Comparison of ENCODE assay signal across 8 mouse cellular contexts in genomic region chr4:109156481-109157261, GRCm38 (mm10). TPM values are rescaled to one million over a fixed set of nuclear protein-coding genes. Genes with fewer than 3 reads are reported as not detected.
DNase-seq lines count a peak whose midpoint lies in the region; ATAC-seq lines count a peak whose summit lies in the region.

No protein-coding gene starts in this region.

- 0 out of 2 replicates have a peak overlapping the region, but pooled peaks have one; percentile 11 for H3K4me3 ChIP-seq in stomach, embryonic 15.5 days (replicated peaks)

- no peaks in the 10 kb centered on the region for H3K27me3 ChIP-seq in stomach, embryonic 15.5 days (replicated peaks)

- H3K36me3 ChIP-seq in stomach, embryonic 15.5 days = no peaks in the 10 kb centered on the region

- ATAC-seq in stomach, embryonic 15.5 days (ENCODE audit: insufficient read depth, low FRiP score, low read depth) = no peak

- WGBS in stomach, embryonic 15.5 days = 26% methylated on average over 24 of the region's 24 CpGs

- peak overlapping the region; percentile 45 for H3K4me2 ChIP-seq in stomach, embryonic 15.5 days

- no peak overlapping the region for H3K27ac ChIP-seq in stomach, embryonic 15.5 days

- peak; percentile 44 for DNase-seq in retina, postnatal 1 day
- DNase-seq in retina, embryonic 14.5 days (ENCODE audit: low spot score) = no peak
- peak; percentile 54 for DNase-seq in fibroblast of lung, adult 2 months (ENCODE audit: low read depth)
- peak; percentile 33 to 44 for DNase-seq in heart, postnatal 14 days
- DNase-seq in layer of hippocampus, adult 9-11 months = peak; percentile 31
- DNase-seq in lung, postnatal 25 days (ENCODE audit: low spot score) = peak; percentile 39
- no peak for DNase-seq in thymus, postnatal 10 days (ENCODE audit: low spot score in 2 of 2)

- no peak overlapping the region for H3K9ac ChIP-seq in stomach, embryonic 15.5 days

- peaks cover 11% of the 10 kb centered on the region; the same call in 1 of the 2 replicates for H3K4me1 ChIP-seq in stomach, embryonic 15.5 days

- intact Hi-C loops in heart, postnatal 14 days (cut with DNase I) = no loop called here

- H3K9me3 ChIP-seq in stomach, embryonic 15.5 days = no peaks in the 10 kb centered on the region

RNA-seq across cellular contexts. Expression of gene Osbpl9, which starts 45.4 kb away (rescaled TPM):
- total RNA-seq in heart, postnatal 14 days (2021) = 100 to 1,000 TPM in 1 of 2 experiments, 10 to 100 TPM in 1; 92.8 to 101 TPM
- polyA plus RNA-seq in stomach, embryonic 15.5 days (2015; fragmentation: Nextera tagmentation; extraction: Ambion mirVana) = 55.1 and 57.7 TPM in 2 replicates

Comparison
In these comparisons a context has a peak if more than half of its experiments do, and no peak if none do; other contexts are left out.
1. DNase-seq: peak in retina, postnatal 1 day (single experiment), fibroblast of lung, adult 2 months (single experiment), heart, postnatal 14 days (2 of 2), layer of hippocampus, adult 9-11 months (single experiment) and lung, postnatal 25 days (single experiment); none in retina, embryonic 14.5 days (single experiment) and thymus, postnatal 10 days (0 of 2).